In the genomic region with DNA sequence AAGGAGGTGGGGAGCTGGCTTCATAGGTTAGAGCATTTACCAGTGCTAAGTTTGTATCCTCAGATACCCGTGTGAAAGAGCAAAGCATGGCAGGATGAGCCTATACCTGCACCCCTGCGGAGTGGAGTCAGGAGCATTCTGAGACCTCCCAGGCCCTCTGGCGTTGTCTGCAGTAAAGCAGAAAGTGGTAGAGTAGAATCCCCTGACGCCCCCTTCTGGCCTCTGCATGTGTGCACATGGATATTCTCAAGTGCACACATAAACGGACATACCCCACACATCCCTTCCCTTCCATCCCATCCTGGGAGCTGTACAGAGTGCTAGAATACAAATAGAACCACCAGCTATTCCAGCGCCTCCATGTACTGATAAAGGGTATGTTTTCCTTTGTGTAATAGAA, we compare ENCODE assay signal across 17 mouse cellular contexts.
DNase-seq lines count a peak whose midpoint lies in the region; ATAC-seq and TF ChIP-seq lines count a peak whose summit lies in the region.
"Had no signal": no experiment of that assay in that cellular context is flagged by ENCODE, and none has a peak within 500 bp of the region (broad histone marks: within the 10 kb centered on the region; RNA-seq: fewer than 3 reads in every experiment).

No protein-coding gene starts in this region.

- no peak overlapping the region for H3K4me3 ChIP-seq in hindbrain, postnatal 0 days (ENCODE audit: low read length)
- no peak overlapping the region for H3K4me3 ChIP-seq in hindbrain, embryonic 13.5 days
- H3K4me3 ChIP-seq in midbrain, postnatal 0 days (ENCODE audit: low read depth, low read length), result no peak overlapping the region
- H3K4me3 ChIP-seq in midbrain, embryonic 10.5 days, result no peak overlapping the region
- H3K4me3 ChIP-seq in midbrain, embryonic 14.5 days (replicated peaks; ENCODE audit: low read depth, low read length), result no peak overlapping the region
- H3K4me3 ChIP-seq: heart, embryonic 12.5 days; hindbrain, embryonic 10.5 days; kidney, embryonic 15.5 days; liver, embryonic 15.5 days had no signal

- H3K9me3 ChIP-seq in hindbrain, postnatal 0 days (ENCODE audit: low read length), result no peaks in the 10 kb centered on the region
- no peaks in the 10 kb centered on the region for H3K9me3 ChIP-seq in hindbrain, embryonic 13.5 days
- H3K9me3 ChIP-seq in midbrain, postnatal 0 days (ENCODE audit: low read length), result no peaks in the 10 kb centered on the region
- H3K9me3 ChIP-seq in midbrain, embryonic 10.5 days (replicated peaks), result no peaks in the 10 kb centered on the region
- no peaks in the 10 kb centered on the region for H3K9me3 ChIP-seq in midbrain, embryonic 14.5 days (ENCODE audit: control insufficient read depth, low read length)
- H3K9me3 ChIP-seq: heart, embryonic 12.5 days; hindbrain, embryonic 10.5 days; kidney, embryonic 15.5 days; liver, embryonic 15.5 days had no signal

- H3K4me1 ChIP-seq in hindbrain, postnatal 0 days (ENCODE audit: insufficient read depth, low read length), result no peaks in the 10 kb centered on the region
- 0 out of 2 replicates have a peak, but pooled peaks cover 4% of the 10 kb centered on the region for H3K4me1 ChIP-seq in hindbrain, embryonic 13.5 days (replicated peaks)
- H3K4me1 ChIP-seq in midbrain, postnatal 0 days (ENCODE audit: insufficient read depth, low read length), result no peaks in the 10 kb centered on the region
- no peaks in the 10 kb centered on the region for H3K4me1 ChIP-seq in midbrain, embryonic 10.5 days
- H3K4me1 ChIP-seq in midbrain, embryonic 14.5 days (ENCODE audit: control insufficient read depth, insufficient read depth, low read length), result no peaks in the 10 kb centered on the region
- H3K4me1 ChIP-seq: hindbrain, embryonic 10.5 days; liver, embryonic 15.5 days had no signal

- no peak for ATAC-seq in hindbrain, postnatal 0 days
- ATAC-seq in hindbrain, embryonic 13.5 days (ENCODE audit: low FRiP score), result no peak
- no peak for ATAC-seq in midbrain, postnatal 0 days (ENCODE audit: low FRiP score)
- no peak for ATAC-seq in midbrain, embryonic 14.5 days (ENCODE audit: low FRiP score, low TSS enrichment)
- ATAC-seq: forebrain, embryonic 16.5 days had no signal

- H3K36me3 ChIP-seq in hindbrain, postnatal 0 days (ENCODE audit: insufficient read depth, low read length), result no peaks in the 10 kb centered on the region
- no peaks in the 10 kb centered on the region for H3K36me3 ChIP-seq in hindbrain, embryonic 13.5 days
- no peaks in the 10 kb centered on the region for H3K36me3 ChIP-seq in midbrain, postnatal 0 days (ENCODE audit: insufficient read depth, low read length)
- no peaks in the 10 kb centered on the region for H3K36me3 ChIP-seq in midbrain, embryonic 10.5 days
- H3K36me3 ChIP-seq in midbrain, embryonic 14.5 days (ENCODE audit: control insufficient read depth, insufficient read depth, low read length), result no peaks in the 10 kb centered on the region
- H3K36me3 ChIP-seq: heart, embryonic 12.5 days; hindbrain, embryonic 10.5 days; kidney, embryonic 15.5 days; liver, embryonic 15.5 days had no signal

- 40% methylated on average over 6 of the region's 6 CpGs for WGBS in hindbrain, postnatal 0 days
- 29% methylated on average over 6 of the region's 6 CpGs for WGBS in hindbrain, embryonic 13.5 days
- WGBS in midbrain, postnatal 0 days, result 33% methylated on average over 6 of the region's 6 CpGs
- 38% methylated on average over 6 of the region's 6 CpGs for WGBS in midbrain, embryonic 10.5 days
- 33% methylated on average over 6 of the region's 6 CpGs for WGBS in midbrain, embryonic 14.5 days

- DNase-seq in hindbrain, postnatal 0 days (ENCODE audit: low spot score), result peak; percentile 21
- DNase-seq in midbrain, postnatal 0 days (ENCODE audit: low spot score), result peak; percentile 20
- DNase-seq in midbrain, embryonic 10.5 days (ENCODE audit: low spot score), result no peak
- peak; percentile 30 for DNase-seq in ES-CJ7 (ENCODE audit: low read depth, low spot score)
- DNase-seq in retina, embryonic 14.5 days (ENCODE audit: low spot score), result peak; percentile 36
- DNase-seq in midbrain, embryonic 14.5 days, result no peak
- DNase-seq: cerebellum, adult 11 months; embryo, embryonic 11 days; gastrocnemius, postnatal 14 days; layer of hippocampus, adult 9-11 months; left cerebral cortex, postnatal 4 days had no signal

- no peak overlapping the region for H3K4me2 ChIP-seq in hindbrain, postnatal 0 days (ENCODE audit: low read depth, low read length)
- no peak overlapping the region for H3K4me2 ChIP-seq in hindbrain, embryonic 13.5 days
- no peak overlapping the region for H3K4me2 ChIP-seq in midbrain, postnatal 0 days (ENCODE audit: low read depth, low read length, poor library complexity, severe bottlenecking)
- H3K4me2 ChIP-seq in midbrain, embryonic 14.5 days (ENCODE audit: low read length), result no peak overlapping the region
- H3K4me2 ChIP-seq: heart, embryonic 12.5 days; kidney, embryonic 15.5 days; liver, embryonic 15.5 days had no signal

- H3K27me3 ChIP-seq in hindbrain, postnatal 0 days (ENCODE audit: insufficient read depth, low read length), result peaks cover 7% of the 10 kb centered on the region; the same call in 1 of the 2 replicates
- H3K27me3 ChIP-seq in hindbrain, embryonic 13.5 days, result peaks cover 18% of the 10 kb centered on the region; the same call in 1 of the 2 replicates
- H3K27me3 ChIP-seq in midbrain, postnatal 0 days (ENCODE audit: insufficient read depth, low read length), result no peaks in the 10 kb centered on the region
- peaks cover 27% of the 10 kb centered on the region; the same call in 1 of the 2 replicates for H3K27me3 ChIP-seq in midbrain, embryonic 10.5 days (ENCODE audit: low read depth, poor library complexity, severe bottlenecking)
- no peaks in the 10 kb centered on the region for H3K27me3 ChIP-seq in midbrain, embryonic 14.5 days (ENCODE audit: control insufficient read depth, insufficient read depth, low read length)
- H3K27me3 ChIP-seq: liver, embryonic 15.5 days had no signal

- H3K9ac ChIP-seq in hindbrain, postnatal 0 days (replicated peaks; ENCODE audit: low read length), result no peak overlapping the region
- no peak overlapping the region for H3K9ac ChIP-seq in hindbrain, embryonic 13.5 days
- no peak overlapping the region for H3K9ac ChIP-seq in midbrain, postnatal 0 days (replicated peaks; ENCODE audit: low read length, poor library complexity, severe bottlenecking)
- H3K9ac ChIP-seq in midbrain, embryonic 14.5 days (replicated peaks; ENCODE audit: low read length), result no peak overlapping the region
- H3K9ac ChIP-seq: heart, embryonic 12.5 days; kidney, embryonic 15.5 days; liver, embryonic 15.5 days had no signal

- H3K27ac ChIP-seq in hindbrain, postnatal 0 days, result no peak overlapping the region
- H3K27ac ChIP-seq in hindbrain, embryonic 13.5 days, result no peak overlapping the region
- no peak overlapping the region for H3K27ac ChIP-seq in midbrain, postnatal 0 days (ENCODE audit: low read depth, low read length)
- no peak overlapping the region for H3K27ac ChIP-seq in midbrain, embryonic 10.5 days (replicated peaks)
- no peak overlapping the region for H3K27ac ChIP-seq in midbrain, embryonic 14.5 days (replicated peaks; ENCODE audit: low read depth, low read length)
- H3K27ac ChIP-seq: hindbrain, embryonic 10.5 days; kidney, embryonic 15.5 days; liver, embryonic 15.5 days had no signal

- TF ChIP-seq CTCF in hindbrain, postnatal 0 days (IDR thresholded peaks at IDR 0.05; ENCODE audit: low read depth), result peak; percentile 51
- peak; percentile 53 for TF ChIP-seq CTCF in midbrain, postnatal 0 days (IDR thresholded peaks at IDR 0.05)

Comparison
In these comparisons a context has a peak if more than half of its experiments do, and no peak if none do; other contexts are left out.
1. DNase-seq: peak in hindbrain, postnatal 0 days (single experiment), midbrain, postnatal 0 days (single experiment), ES-CJ7 (single experiment) and retina, embryonic 14.5 days (single experiment); none in midbrain, embryonic 10.5 days (single experiment) and midbrain, embryonic 14.5 days (single experiment).